In the genomic region with DNA sequence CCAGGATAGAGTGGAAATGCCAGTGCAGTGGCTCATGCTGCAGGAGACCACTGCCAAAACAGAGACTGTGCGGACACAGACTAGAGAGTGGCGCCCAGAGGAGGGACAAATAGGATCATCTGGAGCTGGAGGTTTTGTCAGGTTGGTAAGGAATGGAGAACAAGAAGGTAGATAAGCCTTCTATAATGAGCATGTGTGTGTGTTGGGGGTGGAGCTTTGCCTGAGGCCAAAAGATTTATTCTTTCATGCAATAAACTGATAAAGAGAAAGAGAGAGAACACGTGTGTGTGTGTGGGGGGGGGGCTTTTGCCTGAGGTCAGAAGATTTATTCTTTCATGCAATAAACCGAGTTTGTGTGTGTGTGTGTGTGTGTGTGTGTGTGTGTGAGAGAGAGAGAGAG, we compare ENCODE assay signal across 27 mouse cellular contexts.
"Had no signal": no experiment of that assay in that cellular context is flagged by ENCODE, and none has a peak within 500 bp of the region (broad histone marks: within the 10 kb centered on the region; RNA-seq: fewer than 3 reads in every experiment).

No protein-coding gene starts in this region.

- H3K4me3 ChIP-seq: gastrocnemius, adult 2 months; heart, embryonic 10.5 days; heart, embryonic 12.5 days; hindbrain, embryonic 10.5 days; hindbrain, embryonic 12.5 days; intestine, embryonic 15.5 days; limb, embryonic 10.5 days; limb, embryonic 12.5 days; liver, embryonic 13.5 days had no signal

- ATAC-seq: hindbrain, embryonic 16.5 days; inflammation-experienced regulatory T-cells, adult 6 months; intestine, embryonic 15.5 days; intestine, postnatal 0 days had no signal

- H3K4me2 ChIP-seq: heart, embryonic 12.5 days; hindbrain, embryonic 12.5 days; hindbrain, embryonic 14.5 days; intestine, embryonic 15.5 days; limb, embryonic 12.5 days; liver, embryonic 11.5 days; liver, embryonic 13.5 days had no signal

- H3K9me3 ChIP-seq: heart, embryonic 10.5 days; heart, embryonic 12.5 days; intestine, embryonic 15.5 days; liver, embryonic 13.5 days had no signal

- H3K27me3 ChIP-seq: heart, embryonic 12.5 days; hindbrain, embryonic 12.5 days; intestine, embryonic 15.5 days; limb, embryonic 12.5 days; liver, embryonic 13.5 days had no signal

- DNase-seq: gastrocnemius, adult 2 months; gastrocnemius, postnatal 14 days; gastrocnemius, postnatal 36 days; heart, adult 11 months; heart, postnatal 10 days; heart, postnatal 4 days; kidney, adult 18-20 months; kidney, adult 8-10 months; kidney, postnatal 10 days; kidney, postnatal 25 days; kidney, postnatal 4 days; layer of hippocampus, adult 9-11 months; layer of hippocampus, postnatal 36 days; liver; liver, embryonic 13.5 days had no signal

- H3K27ac ChIP-seq: gastrocnemius, adult 2 months; heart, embryonic 10.5 days; hindbrain, embryonic 10.5 days; hindbrain, embryonic 12.5 days; hindbrain, embryonic 14.5 days; intestine, embryonic 15.5 days; limb, embryonic 10.5 days; limb, embryonic 12.5 days; liver, embryonic 13.5 days had no signal

- H3K9ac ChIP-seq: heart, embryonic 12.5 days; hindbrain, embryonic 12.5 days; hindbrain, embryonic 14.5 days; intestine, embryonic 15.5 days; limb, embryonic 12.5 days; liver, embryonic 13.5 days had no signal

- H3K4me1 ChIP-seq: heart, embryonic 10.5 days; heart, embryonic 12.5 days; hindbrain, embryonic 12.5 days; intestine, embryonic 15.5 days; limb, embryonic 10.5 days; limb, embryonic 12.5 days had no signal
